Mouse (Mus musculus): Measurements from ENCODE around the gene Lima1.

- TF ChIP-seq GATA1 (IDR thresholded peaks at IDR 0.05; ENCODE audit: low read length) (no peak), TAL1 (IDR thresholded peaks at IDR 0.05; ENCODE audit: low read length) (no peak)
Observed at GRCm38 (mm10) chr15:99796066-99796465, 79.2 kb downstream of the Lima1 start.

Data from erythroblast, embryonic 14.5 days (primary cell).